Comparison of ENCODE assay signal across 10 mouse cellular contexts in genomic region chr16:86882529-86882928, GRCm38 (mm10).
DNase-seq lines count a peak whose midpoint lies in the region; ATAC-seq and TF ChIP-seq lines count a peak whose summit lies in the region.
"Had no signal": no experiment of that assay in that cellular context is flagged by ENCODE, and none has a peak within 500 bp of the region (broad histone marks: within the 10 kb centered on the region; RNA-seq: fewer than 3 reads in every experiment).

No protein-coding gene starts in this region.

- peak; percentile 42; the same call in 1 of the 2 replicates for ATAC-seq in megakaryocyte progenitor cell, adult 5-6 weeks (replicated peaks; ENCODE audit: poor library complexity)
- ATAC-seq in granulocyte monocyte progenitor cell, adult 5-6 weeks (replicated peaks; ENCODE audit: poor library complexity, severe bottlenecking): no peak

- no peaks in the 10 kb centered on the region for H3K4me1 ChIP-seq in E14TG2a.4 (replicated peaks; ENCODE audit: low read depth, low read length)
- H3K4me1 ChIP-seq: embryonic facial prominence, embryonic 12.5 days; neural tube, embryonic 13.5 days had no signal

- H3K27ac ChIP-seq in layer of hippocampus, adult 2 months: no peak overlapping the region
- H3K27ac ChIP-seq: embryonic facial prominence, embryonic 12.5 days; neural tube, embryonic 13.5 days had no signal

- H3K27me3 ChIP-seq in E14TG2a.4 (ENCODE audit: insufficient read depth, low read length): no peaks in the 10 kb centered on the region
- H3K27me3 ChIP-seq: embryonic facial prominence, embryonic 12.5 days; neural tube, embryonic 13.5 days had no signal

- DNase-seq in adrenal gland, adult 18-20 months (ENCODE audit: low spot score in 2 of 2): peak; percentile 15 to 24
- DNase-seq in embryo, embryonic 9.5 days (ENCODE audit: extremely low spot score): peak; percentile 72
- DNase-seq in heart, postnatal 14 days: peak; percentile 47 to 72
- peak; percentile 66 to 68 for DNase-seq in layer of hippocampus, adult 2 months (ENCODE audit: low spot score in 2 of 2)
- peak; percentile 22 for DNase-seq in telencephalon, adult 2 months (ENCODE audit: low read depth, low spot score)

- H3K9me3 ChIP-seq in E14TG2a.4 (ENCODE audit: low read length): no peaks in the 10 kb centered on the region
- H3K9me3 ChIP-seq: embryonic facial prominence, embryonic 12.5 days; neural tube, embryonic 13.5 days had no signal

- no peaks in the 10 kb centered on the region for H3K36me3 ChIP-seq in E14TG2a.4 (ENCODE audit: insufficient read depth, low read length)
- H3K36me3 ChIP-seq: embryonic facial prominence, embryonic 12.5 days; neural tube, embryonic 13.5 days had no signal

- intact Hi-C loops in heart, postnatal 14 days (cut with DNase I): loop anchor here (1.0 to 10.0 kb wide), 6 partner anchors 238 to 1076 kb away; no protein-coding TSS in a partner anchor

- no peak overlapping the region for H3K4me3 ChIP-seq in E14TG2a.4 (replicated peaks; ENCODE audit: low read length)
- H3K4me3 ChIP-seq in layer of hippocampus, adult 2 months: no peak overlapping the region
- H3K4me3 ChIP-seq: embryonic facial prominence, embryonic 12.5 days; neural tube, embryonic 13.5 days had no signal

- peak; percentile 47 for TF ChIP-seq CTCF in E14TG2a.4 (conservative IDR thresholded peaks at IDR 0.05; ENCODE audit: low read length)
- TF ChIP-seq CTCF in layer of hippocampus, adult 2 months (conservative IDR thresholded peaks at IDR 0.05): peak; percentile 90

Comparison
In these comparisons a context has a peak if more than half of its experiments do, and no peak if none do; other contexts are left out.
1. DNase-seq: peak in every context shown above with its lines; median percentile 72 in embryo, embryonic 9.5 days; 67 in layer of hippocampus, adult 2 months; 60 in heart, postnatal 14 days; 22 in telencephalon, adult 2 months; 20 in adrenal gland, adult 18-20 months.